Mouse (Mus musculus) G1E (cell line): ENCODE results near the gene Gm28048. TPM values are rescaled to one million over a fixed set of nuclear protein-coding genes. Genes with fewer than 3 reads are reported as not detected.
A peak's percentile ranks its signal among the peaks of the same experiment; 100 is the strongest.

Experiments used
- ATAC-seq: 2 replicates; pipeline ENCODE4 v1.8.0; 2016; ENCODE audit warnings: mild to moderate bottlenecking; ENCODE audit not compliant: insufficient number of reproducible peaks, poor library complexity, low FRiP score, severe bottlenecking; ENCODE audit errors: extremely low read depth
- DNase-seq: peaks from one replicate; pipeline ENCODE4 v3.0.0; 2012; ENCODE audit warnings: low spot score
- H3K27me3 ChIP-seq: 2 replicates; pipeline ENCODE4 v1.6.1; 2012; ENCODE audit warnings: mild to moderate bottlenecking, low read length, inconsistent platforms; ENCODE audit not compliant: insufficient read depth
- H3K36me3 ChIP-seq: replicated peaks from 2 replicates; pipeline ENCODE3; 2012; ENCODE audit warnings: mild to moderate bottlenecking, inconsistent platforms
- H3K4me1 ChIP-seq: 2 replicates; pipeline ENCODE4 v1.6.1; 2012; ENCODE audit warnings: low read depth, low read length, inconsistent platforms, mixed read lengths; ENCODE audit not compliant: insufficient read depth
- H3K4me3 ChIP-seq: 2 replicates; pipeline ENCODE4 v1.5.1; 2012; ENCODE audit warnings: low read depth, mild to moderate bottlenecking, inconsistent platforms, low read length, moderate library complexity, mixed read lengths
- H3K9me3 ChIP-seq: replicated peaks from 2 replicates; pipeline ENCODE4 v1.6.1; 2012; ENCODE audit warnings: inconsistent platforms
- CTCF ChIP-seq: IDR thresholded peaks from 2 replicates; pipeline ENCODE4 v1.5.1; 2012; ENCODE audit warnings: low read depth, low read length, inconsistent platforms, mixed read lengths
- GATA1 ChIP-seq: IDR thresholded peaks from 2 replicates; pipeline ENCODE4 v1.6.1; 2012; ENCODE audit warnings: borderline replicate concordance, low read length, inconsistent platforms, mixed read lengths
- GATA2 ChIP-seq: IDR thresholded peaks from 2 replicates; pipeline ENCODE4 v1.6.1; 2012; ENCODE audit warnings: low read depth, low read length, inconsistent platforms, borderline replicate concordance
- POLR2AphosphoS5 ChIP-seq: IDR thresholded peaks from 2 replicates; pipeline ENCODE4 v1.6.1; 2012; ENCODE audit warnings: low read depth, low read length, inconsistent platforms; ENCODE audit not compliant: insufficient replicate concordance
- TAL1 ChIP-seq: conservative IDR thresholded peaks from 2 replicates; pipeline ENCODE4 v1.6.1; 2012; ENCODE audit warnings: low read depth, low read length, inconsistent platforms, mixed read lengths
- polyA plus RNA-seq: library from polyadenylated mRNA; stranded (reverse); fragments of >175 nt; gene quantifications from 2 replicates; pipeline ENCODE4 v1.2.3, GENCODE M21; 2012
- total RNA-seq, 2 experiments: library from RNA; stranded (forward) in 1 of 2; stranded (reverse) in 1 of 2; fragments of 200-1000 nt in 1 of 2; fragments of >200 nt in 1 of 2; fragmentation: Nextera tagmentation in 1 of 2; gene quantifications; 2 replicates each; pipeline ENCODE4 v1.2.3; 2014 to 2017

The Gm28048 gene
- total and polyA plus RNA-seq, 3 experiments = 30.9 to 37.9 TPM; not detected in 1

- Histone ChIP-seq H3K27me3 (no peaks in the 10 kb centered on the region), H3K4me3 (no peak overlapping the region), H3K4me1 (peaks cover 4% of the 10 kb centered on the region), H3K36me3 (peaks cover 25% of the 10 kb centered on the region), H3K9me3 (no peaks in the 10 kb centered on the region)
- no peak for TF ChIP-seq GATA2
- TF ChIP-seq POLR2AphosphoS5 = no peak
- no peak for TF ChIP-seq TAL1
- no peak for TF ChIP-seq GATA1
- TF ChIP-seq CTCF = no peak
- DNase-seq (no peak), ATAC-seq (no peak)
Observed at GRCm38 (mm10) chr11:22962101-22962500, 19.8 kb downstream of the Gm28048 start.

- Histone ChIP-seq H3K36me3 (peaks cover 43% of the 10 kb centered on the region), H3K4me3 (no peak overlapping the region), H3K27me3 (no peaks in the 10 kb centered on the region), H3K4me1 (peaks cover 6% of the 10 kb centered on the region), H3K9me3 (no peaks in the 10 kb centered on the region)
- ATAC-seq = no peak
- DNase-seq = no peak
- no peak for TF ChIP-seq POLR2AphosphoS5
- no peak for TF ChIP-seq CTCF
- no peak for TF ChIP-seq GATA1
- no peak for TF ChIP-seq TAL1
- TF ChIP-seq GATA2 = no peak
Observed at GRCm38 (mm10) chr11:22957791-22958374, 24.0 kb downstream of the Gm28048 start.

- Histone ChIP-seq H3K36me3 (peaks cover 49% of the 10 kb centered on the region), H3K9me3 (no peaks in the 10 kb centered on the region), H3K4me1 (peaks cover 6% of the 10 kb centered on the region), H3K27me3 (no peaks in the 10 kb centered on the region), H3K4me3 (no peak overlapping the region)
- no peak for TF ChIP-seq GATA2
- TF ChIP-seq CTCF = no peak
- no peak for TF ChIP-seq POLR2AphosphoS5
- no peak for TF ChIP-seq TAL1
- no peak for TF ChIP-seq GATA1
- DNase-seq (peak; percentile 23), ATAC-seq (peak; percentile 83)
Observed at GRCm38 (mm10) chr11:22956830-22957229, 25.1 kb downstream of the Gm28048 start.

GRCm38 (mm10) chr11:22956346-22956745 is 25.5 kb downstream of the Gm28048 start:
- no peak for ATAC-seq
- no peaks in the 10 kb centered on the region for H3K27me3 ChIP-seq
- peaks cover 6% of the 10 kb centered on the region for H3K4me1 ChIP-seq
- peaks cover 52% of the 10 kb centered on the region for H3K36me3 ChIP-seq
- TF ChIP-seq TAL1 (no peak), CTCF (no peak), GATA2 (no peak), GATA1 (no peak), POLR2AphosphoS5 (no peak)
- DNase-seq = no peak
- no peak overlapping the region for H3K4me3 ChIP-seq
- H3K9me3 ChIP-seq = no peaks in the 10 kb centered on the region

GRCm38 (mm10) chr11:22952668-22953067 is 29.2 kb downstream of the Gm28048 start:
- Histone ChIP-seq H3K9me3 (no peaks in the 10 kb centered on the region), H3K4me1 (peaks cover 13% of the 10 kb centered on the region), H3K36me3 (peaks cover 55% of the 10 kb centered on the region), H3K4me3 (no peak overlapping the region), H3K27me3 (no peaks in the 10 kb centered on the region)
- ATAC-seq (no peak), DNase-seq (no peak)
- TF ChIP-seq GATA1 (no peak), GATA2 (no peak), CTCF (no peak), POLR2AphosphoS5 (no peak), TAL1 (no peak)

DNA sequence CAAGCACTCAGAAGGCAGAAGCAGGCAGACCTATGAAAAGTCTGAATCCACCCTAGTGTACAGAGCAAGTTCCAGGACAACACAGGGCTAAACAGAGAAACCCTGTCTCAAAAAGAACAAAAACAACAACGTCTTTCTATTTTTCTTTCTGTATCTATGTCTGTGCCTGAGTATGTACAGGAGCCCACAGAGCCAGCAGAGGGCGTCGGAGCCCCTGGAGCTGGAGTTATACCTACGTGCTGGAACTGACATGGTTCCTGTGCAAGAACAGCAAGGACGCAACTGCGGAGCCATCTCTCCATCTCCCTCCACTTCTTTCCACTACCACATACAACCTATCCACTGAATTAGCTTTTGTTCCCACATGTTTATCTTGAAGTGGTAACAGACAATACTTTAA is 31.8 kb downstream of the Gm28048 start:
- no peak for ATAC-seq

More for the DNA sequence above, 31.8 kb downstream of the Gm28048 start:
- H3K4me3 ChIP-seq = no peak overlapping the region
- peaks cover 7% of the 10 kb centered on the region for H3K4me1 ChIP-seq
- no peak for DNase-seq
- H3K36me3 ChIP-seq = peaks cover 37% of the 10 kb centered on the region
- H3K27me3 ChIP-seq = no peaks in the 10 kb centered on the region
- TF ChIP-seq CTCF = no peak
- TF ChIP-seq POLR2AphosphoS5 = no peak
- TF ChIP-seq GATA2 = no peak
- no peak for TF ChIP-seq GATA1
- no peak for TF ChIP-seq TAL1
- H3K9me3 ChIP-seq = no peaks in the 10 kb centered on the region
